Mouse (Mus musculus): ENCODE measurements at regions not wholly inside any gene's neighbourhood (a gene's known extent, or its start where the extent isn't known, plus 50 kb on each side); places are given as distances from the start of the nearest gene placed in this dataset.

DNA sequence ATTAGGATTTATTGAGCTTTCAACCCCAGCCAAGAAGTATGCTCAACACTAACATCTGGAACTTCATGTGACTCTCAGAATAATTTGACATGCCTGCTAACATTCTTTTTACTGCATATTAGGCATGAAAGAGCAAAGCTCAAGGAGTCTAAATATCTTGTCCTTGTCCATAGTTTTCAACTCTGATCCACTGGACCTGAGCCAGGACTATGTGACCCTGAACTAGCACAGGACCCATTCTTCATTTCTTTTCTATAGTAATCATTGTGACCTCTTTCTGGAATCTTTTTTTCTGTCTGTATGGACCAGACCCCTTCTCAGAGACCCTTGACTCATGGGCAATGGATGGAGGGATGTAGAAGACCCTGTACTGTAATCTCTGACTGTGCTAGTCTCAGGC, 301.6 kb downstream of the Hs3st1 start:
- ATAC-seq (ENCODE audit: insufficient read depth, low read depth): no peak
- no peak for DNase-seq (ENCODE audit: low spot score)
- TF ChIP-seq EP300 (IDR thresholded peaks at IDR 0.05; ENCODE audit: low read depth) (no peak), CTCF (IDR thresholded peaks at IDR 0.05; ENCODE audit: low read depth) (no peak)
- H3K4me1 ChIP-seq (ENCODE audit: control insufficient read depth, insufficient read depth): no peaks in the 10 kb centered on the region
- no peak overlapping the region for H3K4me3 ChIP-seq (ENCODE audit: low read depth, low read length)
- H3K9ac ChIP-seq (replicated peaks; ENCODE audit: low read depth, low read length): no peak overlapping the region
- H3K27ac ChIP-seq (ENCODE audit: low read depth): no peak overlapping the region
- no peaks in the 10 kb centered on the region for H3K27me3 ChIP-seq (ENCODE audit: control insufficient read depth, insufficient read depth, low read length)
- no peak overlapping the region for H3K4me2 ChIP-seq (ENCODE audit: low read depth, low read length)
- H3K36me3 ChIP-seq (replicated peaks; ENCODE audit: control insufficient read depth, insufficient read depth, low read length): no peaks in the 10 kb centered on the region
- H3K9me3 ChIP-seq (replicated peaks; ENCODE audit: control insufficient read depth, low read length): no peaks in the 10 kb centered on the region

DNA sequence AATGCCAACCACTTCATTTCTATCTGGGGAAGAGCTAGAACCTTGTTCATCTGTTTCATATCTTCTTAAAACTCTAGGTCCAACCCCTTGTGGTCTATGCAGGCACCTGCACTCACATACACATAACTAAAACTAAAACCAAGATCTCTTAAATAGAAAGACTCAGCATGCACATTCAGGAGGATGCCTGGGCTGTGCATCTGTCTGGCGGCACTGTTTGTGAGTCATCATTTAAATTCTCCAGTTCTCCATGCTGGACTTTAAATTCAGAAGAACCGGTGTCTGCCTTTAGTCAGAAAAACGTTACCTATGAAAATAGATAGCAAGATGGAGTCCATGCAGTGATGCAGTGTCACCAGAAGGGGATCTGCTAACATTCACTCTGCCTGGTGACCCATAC, 314.5 kb downstream of the Hs3st1 start:
- Histone ChIP-seq H3K4me2 (ENCODE audit: low read depth, low read length) (no peak overlapping the region), H3K9ac (replicated peaks; ENCODE audit: low read depth, low read length) (no peak overlapping the region), H3K4me1 (ENCODE audit: control insufficient read depth, insufficient read depth) (no peaks in the 10 kb centered on the region), H3K36me3 (replicated peaks; ENCODE audit: control insufficient read depth, insufficient read depth, low read length) (no peaks in the 10 kb centered on the region), H3K27me3 (ENCODE audit: control insufficient read depth, insufficient read depth, low read length) (no peaks in the 10 kb centered on the region), H3K27ac (ENCODE audit: low read depth) (no peak overlapping the region), H3K9me3 (replicated peaks; ENCODE audit: control insufficient read depth, low read length) (no peaks in the 10 kb centered on the region), H3K4me3 (ENCODE audit: low read depth, low read length) (no peak overlapping the region)
- TF ChIP-seq CTCF (IDR thresholded peaks at IDR 0.05; ENCODE audit: low read depth) (no peak), EP300 (IDR thresholded peaks at IDR 0.05; ENCODE audit: low read depth) (no peak)
- 82% methylated on average over 3 of the region's 3 CpGs for WGBS
- no peak for ATAC-seq (ENCODE audit: insufficient read depth, low read depth)
- no peak for DNase-seq (ENCODE audit: low spot score)

DNA sequence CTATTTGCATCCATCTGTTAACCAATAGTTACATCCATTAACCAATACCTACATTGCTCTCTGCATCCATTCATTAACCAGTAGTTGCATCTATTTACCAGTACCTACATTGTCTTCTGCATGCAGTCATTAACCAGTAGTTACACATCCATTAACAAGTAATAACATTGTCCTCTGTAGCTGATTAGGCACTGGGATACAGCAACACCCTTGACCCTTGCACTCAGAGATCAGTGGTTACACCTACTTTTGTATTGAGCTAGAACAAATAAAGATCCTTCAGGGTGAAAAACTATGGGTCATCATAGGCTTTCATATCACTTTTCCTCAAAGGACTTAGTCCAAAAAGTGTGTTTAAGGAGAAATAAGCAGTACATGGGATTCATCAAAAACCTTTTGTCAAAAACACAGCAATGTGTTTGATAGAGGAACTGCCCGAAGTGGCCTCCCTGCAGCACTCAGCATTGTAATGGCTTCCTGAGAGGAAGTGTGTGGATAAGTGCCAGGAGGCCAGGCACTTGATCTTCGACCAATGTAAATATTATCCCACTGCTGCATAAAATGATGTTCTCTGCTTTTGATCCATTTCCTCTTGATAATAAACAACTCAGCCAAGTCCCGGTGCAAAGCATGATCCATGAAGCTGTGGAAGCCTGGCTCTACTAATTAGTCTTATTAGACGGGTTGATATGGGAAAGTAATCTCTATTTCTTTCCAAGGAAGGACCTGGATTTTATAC, 317.6 kb downstream of the Hs3st1 start:
- peak; percentile 53 for DNase-seq (ENCODE audit: low spot score)

DNA sequence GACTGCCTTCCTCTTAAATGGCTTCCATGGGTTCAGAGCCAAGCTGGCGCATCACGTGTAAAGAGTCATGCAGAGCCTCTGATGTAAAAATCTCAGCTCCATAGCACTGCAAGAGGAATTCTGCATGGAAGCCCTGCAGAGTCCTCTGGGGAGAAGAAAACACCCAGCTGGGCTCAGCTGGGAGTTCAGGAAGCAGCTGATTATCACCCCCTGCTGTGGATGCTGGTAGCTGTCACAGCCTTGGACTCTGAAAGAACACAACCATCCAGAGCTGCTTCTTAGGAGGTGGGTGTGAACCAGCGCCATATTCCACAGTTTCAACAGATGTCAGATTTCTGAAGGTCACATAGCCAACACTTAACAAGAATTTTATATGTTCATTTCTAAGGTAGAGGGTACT, 329.2 kb downstream of the Hs3st1 start:
- H3K4me1 ChIP-seq (ENCODE audit: control insufficient read depth, insufficient read depth): no peaks in the 10 kb centered on the region

More for the DNA sequence above, 317.6 kb downstream of the Hs3st1 start:
- no peaks in the 10 kb centered on the region for H3K27me3 ChIP-seq (ENCODE audit: control insufficient read depth, insufficient read depth, low read length)
- no peak for TF ChIP-seq CTCF (IDR thresholded peaks at IDR 0.05; ENCODE audit: low read depth)
- peak; percentile 65; the same call in 1 of the 2 replicates for TF ChIP-seq EP300 (IDR thresholded peaks at IDR 0.05; ENCODE audit: low read depth)
- H3K9me3 ChIP-seq (replicated peaks; ENCODE audit: control insufficient read depth, low read length): no peaks in the 10 kb centered on the region
- H3K27ac ChIP-seq (ENCODE audit: low read depth): no peak overlapping the region
- 42% methylated on average over 4 of the region's 4 CpGs for WGBS
- peak; percentile 75 for ATAC-seq (ENCODE audit: insufficient read depth, low read depth)
- no peak overlapping the region for H3K9ac ChIP-seq (replicated peaks; ENCODE audit: low read depth, low read length)
- H3K4me1 ChIP-seq (ENCODE audit: control insufficient read depth, insufficient read depth): no peaks in the 10 kb centered on the region
- H3K4me3 ChIP-seq (ENCODE audit: low read depth, low read length): no peak overlapping the region
- no peaks in the 10 kb centered on the region for H3K36me3 ChIP-seq (replicated peaks; ENCODE audit: control insufficient read depth, insufficient read depth, low read length)
- no peak overlapping the region for H3K4me2 ChIP-seq (ENCODE audit: low read depth, low read length)

GRCm38 (mm10) chr5:39423720-39424119, 331.6 kb downstream of the Hs3st1 start:
- no peak for DNase-seq (ENCODE audit: low spot score)
- Histone ChIP-seq H3K9ac (replicated peaks; ENCODE audit: low read depth, low read length) (no peak overlapping the region), H3K36me3 (replicated peaks; ENCODE audit: control insufficient read depth, insufficient read depth, low read length) (no peaks in the 10 kb centered on the region), H3K4me3 (ENCODE audit: low read depth, low read length) (no peak overlapping the region), H3K9me3 (replicated peaks; ENCODE audit: control insufficient read depth, low read length) (no peaks in the 10 kb centered on the region), H3K4me2 (ENCODE audit: low read depth, low read length) (no peak overlapping the region), H3K27ac (ENCODE audit: low read depth) (no peak overlapping the region), H3K27me3 (ENCODE audit: control insufficient read depth, insufficient read depth, low read length) (no peaks in the 10 kb centered on the region), H3K4me1 (ENCODE audit: control insufficient read depth, insufficient read depth) (no peaks in the 10 kb centered on the region)
- no peak for ATAC-seq (ENCODE audit: insufficient read depth, low read depth)
- 79% methylated on average over 9 of the region's 9 CpGs for WGBS
- TF ChIP-seq CTCF (IDR thresholded peaks at IDR 0.05; ENCODE audit: low read depth): no peak
- TF ChIP-seq EP300 (IDR thresholded peaks at IDR 0.05; ENCODE audit: low read depth): no peak

More for the DNA sequence above, 329.2 kb downstream of the Hs3st1 start:
- no peak overlapping the region for H3K9ac ChIP-seq (replicated peaks; ENCODE audit: low read depth, low read length)
- H3K36me3 ChIP-seq (replicated peaks; ENCODE audit: control insufficient read depth, insufficient read depth, low read length): no peaks in the 10 kb centered on the region
- no peaks in the 10 kb centered on the region for H3K27me3 ChIP-seq (ENCODE audit: control insufficient read depth, insufficient read depth, low read length)
- H3K9me3 ChIP-seq (replicated peaks; ENCODE audit: control insufficient read depth, low read length): no peaks in the 10 kb centered on the region
- H3K27ac ChIP-seq (ENCODE audit: low read depth): no peak overlapping the region
- ATAC-seq (ENCODE audit: insufficient read depth, low read depth) (no peak), DNase-seq (ENCODE audit: low spot score) (no peak)
- no peak overlapping the region for H3K4me2 ChIP-seq (ENCODE audit: low read depth, low read length)
- H3K4me3 ChIP-seq (ENCODE audit: low read depth, low read length): no peak overlapping the region
- 40% methylated on average over 3 of the region's 3 CpGs for WGBS
- TF ChIP-seq CTCF (IDR thresholded peaks at IDR 0.05; ENCODE audit: low read depth) (no peak), EP300 (IDR thresholded peaks at IDR 0.05; ENCODE audit: low read depth) (no peak)

DNA sequence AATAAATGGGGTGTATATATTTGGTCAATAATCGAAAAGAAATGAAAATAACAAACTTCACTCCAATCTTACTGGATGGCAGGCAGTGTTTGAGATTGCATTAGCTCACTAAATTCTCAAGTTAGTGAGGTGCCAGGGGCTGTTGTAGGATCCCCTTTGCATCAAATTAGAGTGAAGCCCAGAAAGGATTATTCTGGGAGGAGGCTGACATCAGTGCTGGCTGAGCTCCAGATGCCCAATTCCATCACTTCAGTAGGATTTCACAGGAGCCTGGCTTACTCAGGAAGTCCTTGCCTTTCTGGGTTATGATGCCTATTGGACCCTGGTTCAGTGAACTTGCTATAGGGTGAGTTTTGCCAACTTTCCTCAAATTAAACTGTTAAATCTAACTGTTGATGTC, 336.5 kb downstream of the Hs3st1 start:
- H3K4me1 ChIP-seq (ENCODE audit: control insufficient read depth, insufficient read depth): no peaks in the 10 kb centered on the region
- no peak overlapping the region for H3K27ac ChIP-seq (ENCODE audit: low read depth)
- H3K4me2 ChIP-seq (ENCODE audit: low read depth, low read length): no peak overlapping the region
- TF ChIP-seq CTCF (IDR thresholded peaks at IDR 0.05; ENCODE audit: low read depth) (no peak), EP300 (IDR thresholded peaks at IDR 0.05; ENCODE audit: low read depth) (no peak)
- WGBS: 74% methylated on average over 1 of the region's 1 CpGs
- no peaks in the 10 kb centered on the region for H3K36me3 ChIP-seq (replicated peaks; ENCODE audit: control insufficient read depth, insufficient read depth, low read length)
- DNase-seq (ENCODE audit: low spot score) (no peak), ATAC-seq (ENCODE audit: insufficient read depth, low read depth) (no peak)
- H3K27me3 ChIP-seq (ENCODE audit: control insufficient read depth, insufficient read depth, low read length): no peaks in the 10 kb centered on the region
- no peaks in the 10 kb centered on the region for H3K9me3 ChIP-seq (replicated peaks; ENCODE audit: control insufficient read depth, low read length)
- H3K9ac ChIP-seq (replicated peaks; ENCODE audit: low read depth, low read length): no peak overlapping the region
- no peak overlapping the region for H3K4me3 ChIP-seq (ENCODE audit: low read depth, low read length)
